Mouse (Mus musculus) hindbrain, embryonic 16.5 days (tissue): ENCODE measurements around the gene Coa7. TPM values are rescaled to one million over a fixed set of nuclear protein-coding genes. Genes with fewer than 3 reads are reported as not detected.
A peak's percentile ranks its signal among the peaks of the same experiment; 100 is the strongest.
"Not testable (repeated sequence)": the region's sequence is repeated elsewhere in the genome, so short reads cannot be mapped to it uniquely, and the experiment has no call there.

ENCODE experiments used
- ATAC-seq: fragments of 200-750 bp; cut with Nextera tagmentation; 2 replicates; pipeline ENCODE4 v1.8.0; 2017; ENCODE audit warnings: moderate TSS enrichment, moderate library complexity
- H3K27ac ChIP-seq: fragments of 300-500 bp; sonication (generic); 2 replicates; pipeline ENCODE4 v1.5.1; 2014; ENCODE audit warnings: low read depth, mild to moderate bottlenecking, control low read depth, low read length, moderate library complexity
- H3K27me3 ChIP-seq: fragments of 300-500 bp; sonication (generic); replicated peaks from 2 replicates; pipeline ENCODE4 v1.6.1; 2014; ENCODE audit warnings: low read length; ENCODE audit not compliant: control insufficient read depth, insufficient read depth
- H3K36me3 ChIP-seq: fragments of 300-500 bp; sonication (generic); 2 replicates; pipeline ENCODE4 v1.6.1; 2014; ENCODE audit warnings: mild to moderate bottlenecking, low read length, moderate library complexity, mixed read lengths; ENCODE audit not compliant: control insufficient read depth, insufficient read depth
- H3K4me1 ChIP-seq: fragments of 300-500 bp; sonication (generic); 2 replicates; pipeline ENCODE4 v1.6.1; 2014; ENCODE audit warnings: low read depth, low read length; ENCODE audit not compliant: control insufficient read depth, insufficient read depth
- H3K4me2 ChIP-seq: fragments of 300-500 bp; sonication (generic); 2 replicates; pipeline ENCODE4 v1.6.1; 2014; ENCODE audit warnings: mild to moderate bottlenecking, low read length, control low read depth, moderate library complexity
- H3K4me3 ChIP-seq: fragments of 300-500 bp; sonication (generic); 2 replicates; pipeline ENCODE4 v1.5.1; 2014; ENCODE audit warnings: mild to moderate bottlenecking, low read length, control low read depth, moderate library complexity
- H3K9ac ChIP-seq: fragments of 300-500 bp; sonication (generic); 2 replicates; pipeline ENCODE4 v1.6.1; 2014; ENCODE audit warnings: low read depth, mild to moderate bottlenecking, control low read depth, low read length, moderate library complexity
- H3K9me3 ChIP-seq: fragments of 300-500 bp; sonication (generic); 2 replicates; pipeline ENCODE4 v1.6.1; 2014; ENCODE audit warnings: mild to moderate bottlenecking, low read length, moderate library complexity; ENCODE audit not compliant: control insufficient read depth
- WGBS: fragments of 180-500 bp; shearing (Covaris S2); extraction: QIAGEN DNeasy Blood & Tissue Kit; methylation state at CpG from one replicate; pipeline ENCODE4 v1.1.7; 2014; 5-methylcytosine and 5-hydroxymethylcytosine counted together
- polyA plus RNA-seq: library from polyadenylated mRNA; unstranded; fragments of >200 nt; fragmentation: Nextera tagmentation; extraction: Ambion mirVana; gene quantifications from 2 replicates; pipeline ENCODE4 v1.2.1, GENCODE M21; 2015

Coa7 gene
- polyA plus RNA-seq, 1 experiment from 2014 or later: 56.7 TPM

GRCm38 (mm10) chr4:108350819-108351218, 22.9 kb downstream of the Coa7 start:
- H3K27me3 ChIP-seq: no peaks in the 10 kb centered on the region
- 11% methylated on average over 8 of the region's 8 CpGs for WGBS
- H3K4me1 ChIP-seq: peaks cover 9% of the 10 kb centered on the region

GRCm38 (mm10) chr4:108353591-108353990, 25.7 kb downstream of the Coa7 start:
- not testable (repeated sequence) for H3K4me3 ChIP-seq, H3K4me2 ChIP-seq, H3K27ac ChIP-seq, ATAC-seq, H3K9ac ChIP-seq, H3K27me3 ChIP-seq, H3K9me3 ChIP-seq, H3K36me3 ChIP-seq
- H3K4me1 ChIP-seq: peaks cover 12% of the 10 kb centered on the region

More at GRCm38 (mm10) chr4:108350819-108351218, 22.9 kb downstream of the Coa7 start:
- Histone ChIP-seq H3K9ac (peak overlapping the region; percentile 32; the same call in 1 of the 2 replicates), H3K27ac (0 out of 2 replicates have a peak overlapping the region, but pooled peaks have one; percentile 15), H3K4me2 (no peak overlapping the region), H3K36me3 (no peaks in the 10 kb centered on the region), H3K4me3 (no peak overlapping the region), H3K9me3 (no peaks in the 10 kb centered on the region)
- peak; percentile 70 for ATAC-seq

- Histone ChIP-seq H3K9me3 (no peaks in the 10 kb centered on the region), H3K36me3 (no peaks in the 10 kb centered on the region), H3K9ac (no peak overlapping the region), H3K4me3 (no peak overlapping the region), H3K27me3 (no peaks in the 10 kb centered on the region), H3K27ac (no peak overlapping the region), H3K4me2 (no peak overlapping the region), H3K4me1 (peaks cover 24% of the 10 kb centered on the region)
- 95% methylated on average over 8 of the region's 8 CpGs for WGBS
- no peak for ATAC-seq
These were observed 29.5 kb downstream of the Coa7 start for GRCm38 (mm10) chr4:108357458-108357857.

- no peak overlapping the region for H3K4me3 ChIP-seq
- no peak for ATAC-seq
- no peak overlapping the region for H3K9ac ChIP-seq
- H3K4me2 ChIP-seq: no peak overlapping the region
- no peaks in the 10 kb centered on the region for H3K36me3 ChIP-seq
- H3K4me1 ChIP-seq: peaks cover 30% of the 10 kb centered on the region
- H3K9me3 ChIP-seq: no peaks in the 10 kb centered on the region
- peak overlapping the region; percentile 88; the same call in 1 of the 2 replicates for H3K27ac ChIP-seq
- 15% methylated on average over 4 of the region's 4 CpGs for WGBS
- no peaks in the 10 kb centered on the region for H3K27me3 ChIP-seq
These were observed 30.6 kb downstream of the Coa7 start for GRCm38 (mm10) chr4:108358498-108358897.

GRCm38 (mm10) chr4:108360136-108361055, 32.5 kb downstream of the Coa7 start:
- peak; percentile 90 for ATAC-seq
- WGBS: 6% methylated on average over 28 of the region's 28 CpGs
- no peaks in the 10 kb centered on the region for H3K9me3 ChIP-seq
- H3K9ac ChIP-seq: peak overlapping the region; percentile 43
- no peaks in the 10 kb centered on the region for H3K36me3 ChIP-seq
- H3K27me3 ChIP-seq: no peaks in the 10 kb centered on the region
- peaks cover 34% of the 10 kb centered on the region for H3K4me1 ChIP-seq
- H3K4me3 ChIP-seq: peak overlapping the region; percentile 26
- peak overlapping the region; percentile 88 for H3K27ac ChIP-seq
- peak overlapping the region; percentile 51 for H3K4me2 ChIP-seq

GRCm38 (mm10) chr4:108362321-108363261, 34.7 kb downstream of the Coa7 start:
- H3K4me1 ChIP-seq: peaks cover 34% of the 10 kb centered on the region

GRCm38 (mm10) chr4:108363355-108364110, 35.6 kb downstream of the Coa7 start:
- Histone ChIP-seq H3K27ac (peak overlapping the region; percentile 44; the same call in 1 of the 2 replicates), H3K4me3 (no peak overlapping the region), H3K9me3 (no peaks in the 10 kb centered on the region), H3K27me3 (no peaks in the 10 kb centered on the region), H3K4me2 (no peak overlapping the region), H3K9ac (no peak overlapping the region), H3K4me1 (peaks cover 32% of the 10 kb centered on the region), H3K36me3 (no peaks in the 10 kb centered on the region)
- ATAC-seq: no peak
- WGBS: 14% methylated on average over 7 of the region's 7 CpGs

More at GRCm38 (mm10) chr4:108362321-108363261, 34.7 kb downstream of the Coa7 start:
- Histone ChIP-seq H3K36me3 (no peaks in the 10 kb centered on the region), H3K9ac (peak overlapping the region; percentile 5; the same call in 1 of the 2 replicates), H3K4me2 (peak overlapping the region; percentile 33), H3K9me3 (no peaks in the 10 kb centered on the region), H3K4me3 (no peak overlapping the region), H3K27ac (peak overlapping the region; percentile 14), H3K27me3 (no peaks in the 10 kb centered on the region)
- no peak; the same call in 1 of the 2 replicates for ATAC-seq
- 5% methylated on average over 18 of the region's 18 CpGs for WGBS

GRCm38 (mm10) chr4:108364111-108364476, 36.2 kb downstream of the Coa7 start:
- H3K4me2 ChIP-seq: no peak overlapping the region
- H3K4me1 ChIP-seq: peaks cover 26% of the 10 kb centered on the region
- H3K36me3 ChIP-seq: no peaks in the 10 kb centered on the region
- ATAC-seq: no peak
- H3K9me3 ChIP-seq: no peaks in the 10 kb centered on the region
- H3K9ac ChIP-seq: no peak overlapping the region
- WGBS: 27% methylated on average over 5 of the region's 5 CpGs
- no peaks in the 10 kb centered on the region for H3K27me3 ChIP-seq
- H3K27ac ChIP-seq: no peak overlapping the region
- no peak overlapping the region for H3K4me3 ChIP-seq
